Mouse (Mus musculus) liver, embryonic 14.5 days (tissue): ENCODE results near the gene Fam71b.

Experiments used
- CTCF ChIP-seq: IDR thresholded peaks from 2 replicates; pipeline ENCODE4 v1.5.1; 2016; ENCODE audit warnings: antibody characterized with exemption, low read depth, control low read depth
- EP300 ChIP-seq: IDR thresholded peaks from 2 replicates; pipeline ENCODE4 v1.6.1; 2016; ENCODE audit warnings: antibody characterized with exemption, low read depth

GRCm38 (mm10) chr11:46371250-46371649 is 25.1 kb upstream of the Fam71b start:
- no peak for TF ChIP-seq EP300
- no peak for TF ChIP-seq CTCF
